Mouse (Mus musculus): ENCODE results near the gene Dnmt3l.

Gene Dnmt3l

GRCm38 (mm10) chr10:78041647-78042046 is at the start of gene Dnmt3l:
Gene Dnmt3l, plus strand, starts transcription at chr10:78041947.
- in situ Hi-C loops (cut with MboI; ENCODE audit: low pct_unique_long_range_greater_than_20kb in 1 of 2, low sequenced_read_pairs in 2 of 2, unreplicated experiment in 1 of 2) = no loop called here

DNA sequence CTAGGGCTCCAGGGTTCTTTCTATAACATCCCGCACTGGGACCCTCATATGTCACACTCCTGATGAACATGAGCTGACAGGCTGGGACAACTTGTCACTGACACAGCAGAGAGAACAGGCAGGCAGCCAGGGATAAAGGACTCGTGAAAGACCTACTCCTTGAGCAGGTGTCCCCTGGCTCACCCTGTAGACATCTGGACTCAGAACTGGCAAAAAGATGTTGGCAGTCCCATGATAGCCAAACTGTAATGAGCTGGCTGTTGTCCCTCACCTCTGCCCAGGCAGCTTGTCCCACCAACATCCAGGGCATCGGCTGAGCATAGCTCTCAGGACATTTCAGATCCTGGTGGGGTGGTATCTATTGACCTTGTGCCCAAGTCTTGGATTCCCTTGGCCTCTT is 46.1 kb upstream of the Dnmt3l start:
- in situ Hi-C loops (cut with MboI; ENCODE audit: low pct_unique_long_range_greater_than_20kb in 1 of 2, low sequenced_read_pairs in 2 of 2, unreplicated experiment in 1 of 2) = no loop called here

GRCm38 (mm10) chr10:78000200-78000599 is 41.5 kb upstream of the Dnmt3l start:
- in situ Hi-C loops (cut with MboI; ENCODE audit: low pct_unique_long_range_greater_than_20kb in 1 of 2, low sequenced_read_pairs in 2 of 2, unreplicated experiment in 1 of 2) = loop anchor here in 1 of 2 experiments (10.0 kb wide), 1 partner anchor 165 kb away; the partner anchor contains the start of gene D10Jhu81e

DNA sequence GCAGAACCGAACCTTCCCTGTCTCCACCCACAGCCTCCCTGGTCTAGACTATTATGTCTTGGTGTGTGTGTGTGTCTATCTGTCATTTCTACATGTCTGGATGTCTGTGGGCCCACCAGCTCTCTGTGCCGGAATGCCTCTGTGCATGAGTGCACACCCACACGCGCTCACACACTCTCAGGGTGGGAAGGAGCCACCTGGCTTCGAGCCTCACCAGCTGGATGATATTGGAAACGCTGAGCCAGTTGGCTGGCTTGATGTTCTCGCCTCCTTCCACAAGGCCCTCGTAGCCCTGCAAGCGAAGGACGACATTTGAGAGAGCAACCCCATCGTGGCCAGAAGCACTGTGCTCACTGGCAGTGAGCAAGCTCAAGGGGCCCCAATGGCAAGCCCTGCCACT is 40.0 kb upstream of the Dnmt3l start:
- in situ Hi-C loops (cut with MboI; ENCODE audit: low pct_unique_long_range_greater_than_20kb in 1 of 2, low sequenced_read_pairs in 2 of 2, unreplicated experiment in 1 of 2) = loop anchor here in 1 of 2 experiments (10.0 kb wide), 1 partner anchor 163 kb away; the partner anchor contains the start of gene D10Jhu81e

GRCm38 (mm10) chr10:78002316-78002715 is 39.4 kb upstream of the Dnmt3l start:
- in situ Hi-C loops (cut with MboI; ENCODE audit: low pct_unique_long_range_greater_than_20kb in 1 of 2, low sequenced_read_pairs in 2 of 2, unreplicated experiment in 1 of 2) = loop anchor here in 1 of 2 experiments (10.0 kb wide), 1 partner anchor 162 kb away; the partner anchor contains the start of gene D10Jhu81e

DNA sequence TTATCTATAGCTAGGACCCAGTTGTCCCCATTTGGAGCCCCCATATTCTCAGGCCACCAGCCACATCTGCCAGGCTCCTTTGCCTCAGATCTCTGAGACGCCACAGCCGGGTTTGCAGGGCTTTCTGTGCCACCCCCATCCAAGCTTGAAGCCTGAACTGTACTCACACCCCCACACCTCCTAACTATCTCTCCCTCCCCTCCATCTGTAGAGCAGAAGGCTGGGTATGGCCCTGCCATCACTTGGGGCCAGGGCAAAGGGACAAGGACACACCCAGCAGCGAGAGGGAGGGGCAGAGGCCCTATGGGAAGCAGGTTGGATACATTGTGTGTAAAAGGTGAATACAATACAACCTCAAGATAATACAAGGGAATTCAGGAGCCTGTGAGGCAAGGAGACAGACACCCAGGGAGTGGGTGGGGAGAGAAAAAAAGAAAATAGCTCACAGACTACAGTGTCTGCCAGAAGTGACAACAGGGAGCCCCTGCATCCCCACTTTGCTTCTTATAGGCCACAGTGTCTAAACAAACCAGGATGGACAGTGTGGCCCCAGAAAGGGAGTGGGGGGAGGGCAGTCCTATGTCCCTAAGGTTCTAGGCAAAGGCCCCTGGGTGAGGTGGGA is 37.2 kb upstream of the Dnmt3l start:
- in situ Hi-C loops (cut with MboI; ENCODE audit: low pct_unique_long_range_greater_than_20kb in 1 of 2, low sequenced_read_pairs in 2 of 2, unreplicated experiment in 1 of 2) = loop anchor here in 1 of 2 experiments (10.0 kb wide), 1 partner anchor 160 kb away; the partner anchor contains the start of gene D10Jhu81e

GRCm38 (mm10) chr10:78005791-78006438 is 35.8 kb upstream of the Dnmt3l start:
- in situ Hi-C loops (cut with MboI; ENCODE audit: low pct_unique_long_range_greater_than_20kb in 1 of 2, low sequenced_read_pairs in 2 of 2, unreplicated experiment in 1 of 2) = loop anchor here in 1 of 2 experiments (10.0 kb wide), 1 partner anchor 159 kb away; the partner anchor contains the start of gene D10Jhu81e

- in situ Hi-C loops (cut with MboI; ENCODE audit: low pct_unique_long_range_greater_than_20kb in 1 of 2, low sequenced_read_pairs in 2 of 2, unreplicated experiment in 1 of 2) = loop anchor here in 1 of 2 experiments (10.0 kb wide), 1 partner anchor 158 kb away; the partner anchor contains the start of gene D10Jhu81e
Measured at GRCm38 (mm10) chr10:78007203-78007602, 34.5 kb upstream of the Dnmt3l start.

- in situ Hi-C loops (cut with MboI; ENCODE audit: low pct_unique_long_range_greater_than_20kb in 1 of 2, low sequenced_read_pairs in 2 of 2, unreplicated experiment in 1 of 2) = loop anchor here in 1 of 2 experiments (10.0 kb wide), 1 partner anchor 157 kb away; the partner anchor contains the start of gene D10Jhu81e
Measured at GRCm38 (mm10) chr10:78008169-78008568, 33.6 kb upstream of the Dnmt3l start.

- in situ Hi-C loops (cut with MboI; ENCODE audit: low pct_unique_long_range_greater_than_20kb in 1 of 2, low sequenced_read_pairs in 2 of 2, unreplicated experiment in 1 of 2) = loop anchor here in 1 of 2 experiments (10.0 kb wide), 1 partner anchor 155 kb away; the partner anchor contains the start of gene D10Jhu81e
Measured at GRCm38 (mm10) chr10:78009184-78009944, 32.4 kb upstream of the Dnmt3l start.

DNA sequence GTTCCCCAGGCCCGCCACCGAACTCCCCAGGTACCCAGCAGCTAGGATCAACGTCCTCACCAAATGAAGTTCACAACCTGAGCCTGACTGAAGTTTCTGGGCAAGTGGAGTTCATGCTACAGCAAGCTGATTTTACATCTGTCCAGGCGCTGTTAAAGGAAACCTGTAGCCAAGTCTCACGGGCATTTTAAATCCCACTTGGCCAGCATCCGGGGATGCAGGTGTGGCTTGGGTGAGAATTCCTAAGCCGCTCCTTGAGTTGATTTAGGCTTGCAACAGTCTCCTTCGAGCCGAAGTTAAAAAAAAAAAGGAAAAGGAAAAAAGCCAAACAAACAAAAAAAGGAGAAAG is 31.8 kb upstream of the Dnmt3l start, which contains the start of gene Pfkl:
Gene Pfkl (minus strand): TSS at position 139 of the 349 bp plus-strand sequence.
- in situ Hi-C loops (cut with MboI; ENCODE audit: low pct_unique_long_range_greater_than_20kb in 1 of 2, low sequenced_read_pairs in 2 of 2, unreplicated experiment in 1 of 2) = loop anchor here (10.0 kb wide), 1 partner anchor 155 kb away; the partner anchor contains the start of gene D10Jhu81e (in 2 of the 2)

DNA sequence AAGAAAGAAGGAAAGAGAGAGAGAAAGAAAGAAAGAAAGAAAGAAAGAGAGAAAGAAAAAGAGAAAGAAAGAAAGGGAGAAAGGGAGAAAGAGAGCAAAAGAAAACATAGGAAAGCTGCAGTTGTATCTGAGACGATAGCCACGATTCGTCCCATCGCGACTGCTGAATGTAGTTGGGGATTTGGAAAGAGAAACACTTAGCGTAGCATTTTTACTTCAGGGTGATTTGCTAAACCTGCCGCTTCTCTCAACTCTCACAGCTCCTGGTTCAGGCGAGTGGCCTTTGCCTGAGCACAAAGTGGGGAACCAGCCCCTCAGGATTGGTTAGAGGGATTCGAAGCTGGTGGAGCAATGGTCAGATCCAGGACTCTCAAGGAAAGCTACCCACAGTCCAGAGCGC is 31.4 kb upstream of the Dnmt3l start:
- in situ Hi-C loops (cut with MboI; ENCODE audit: low pct_unique_long_range_greater_than_20kb in 1 of 2, low sequenced_read_pairs in 2 of 2, unreplicated experiment in 1 of 2) = loop anchor here in 1 of 2 experiments (10.0 kb wide), 1 partner anchor 154 kb away; the partner anchor contains the start of gene D10Jhu81e

DNA sequence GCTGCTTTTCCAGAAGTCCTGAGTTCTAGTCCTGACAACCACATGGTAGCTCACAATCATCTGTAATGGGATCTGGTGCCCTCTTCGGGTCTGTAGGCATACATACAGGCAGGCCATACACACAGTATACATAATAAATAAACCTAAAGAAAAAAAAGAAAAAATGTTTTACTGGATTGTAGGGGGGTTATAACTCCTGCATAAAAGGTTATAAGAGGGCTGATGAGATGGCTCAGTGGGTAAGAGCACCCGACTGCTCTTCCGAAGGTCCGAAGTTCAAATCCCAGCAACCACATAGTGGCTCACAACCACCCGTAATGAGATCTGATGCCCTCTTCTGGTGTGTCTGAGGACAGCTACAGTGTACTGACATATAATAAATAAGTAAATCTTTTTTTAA is 30.6 kb upstream of the Dnmt3l start:
- in situ Hi-C loops (cut with MboI; ENCODE audit: low pct_unique_long_range_greater_than_20kb in 1 of 2, low sequenced_read_pairs in 2 of 2, unreplicated experiment in 1 of 2) = loop anchor here in 1 of 2 experiments (10.0 kb wide), 1 partner anchor 154 kb away; the partner anchor contains the start of gene D10Jhu81e

DNA sequence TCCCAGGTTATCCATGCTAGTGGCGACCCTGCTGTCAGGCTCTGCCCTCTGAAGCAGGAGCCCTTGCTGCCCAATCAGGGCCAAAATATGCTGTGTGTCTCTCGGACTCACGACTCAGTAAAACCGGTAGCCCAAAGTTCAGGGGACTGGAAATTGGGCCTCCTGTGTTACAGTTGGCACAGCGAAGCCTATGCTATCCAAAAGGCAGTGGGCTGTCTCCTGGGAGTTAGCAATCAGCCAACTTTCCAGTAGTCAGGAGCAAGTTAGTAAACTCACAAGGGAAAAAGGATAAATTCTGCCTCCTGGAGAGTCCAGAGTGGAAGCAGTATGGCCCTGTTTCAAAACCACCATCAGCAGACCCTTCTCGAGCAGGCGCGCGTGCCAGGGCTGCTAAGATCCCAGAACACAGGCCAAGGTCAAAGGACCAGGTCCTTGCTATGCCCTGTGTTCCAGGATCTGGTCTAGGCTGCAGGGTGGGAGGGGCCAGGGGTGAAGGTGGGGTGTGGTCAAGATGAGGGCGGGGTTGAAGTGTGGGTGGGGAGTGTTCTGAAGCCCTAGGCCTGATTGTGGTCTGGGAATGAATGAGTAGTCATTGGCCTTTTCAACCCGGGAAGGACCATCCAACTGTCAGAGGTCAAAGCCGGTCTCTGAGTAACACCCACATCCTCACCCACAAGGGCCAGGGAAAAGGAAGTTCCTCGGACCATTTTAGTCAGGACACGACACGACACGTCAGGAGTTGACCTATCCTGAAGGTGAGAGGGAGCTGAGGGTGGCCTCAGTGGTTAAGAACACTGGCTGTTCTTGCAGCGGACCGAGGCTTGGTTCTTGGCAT is 28.9 kb upstream of the Dnmt3l start:
- in situ Hi-C loops (cut with MboI; ENCODE audit: low pct_unique_long_range_greater_than_20kb in 1 of 2, low sequenced_read_pairs in 2 of 2, unreplicated experiment in 1 of 2) = loop anchor here in 1 of 2 experiments (10.0 kb wide), 1 partner anchor 152 kb away; the partner anchor contains the start of gene D10Jhu81e

DNA sequence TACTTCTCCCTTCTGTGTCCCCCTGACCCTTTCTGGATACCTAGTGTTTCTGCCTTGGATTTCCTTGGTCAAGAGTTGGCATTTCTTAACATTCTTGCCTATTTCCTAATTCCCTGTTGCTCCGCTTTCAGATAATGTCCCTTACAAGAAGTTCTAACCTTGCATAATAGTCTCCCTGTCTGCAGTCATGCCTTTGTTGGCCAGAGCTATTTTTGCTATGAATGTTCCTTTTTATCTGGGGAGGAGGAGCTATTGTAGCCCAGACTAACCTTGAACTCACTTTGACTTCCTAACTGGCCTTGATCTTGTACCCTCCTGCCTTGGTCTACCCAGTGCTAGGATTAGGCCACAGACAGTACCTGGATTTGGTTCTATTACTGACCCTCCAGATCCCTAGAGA is 26.3 kb upstream of the Dnmt3l start:
- in situ Hi-C loops (cut with MboI; ENCODE audit: low pct_unique_long_range_greater_than_20kb in 1 of 2, low sequenced_read_pairs in 2 of 2, unreplicated experiment in 1 of 2) = loop anchor here in 1 of 2 experiments (10.0 kb wide), 1 partner anchor 149 kb away; the partner anchor contains the start of gene D10Jhu81e

DNA sequence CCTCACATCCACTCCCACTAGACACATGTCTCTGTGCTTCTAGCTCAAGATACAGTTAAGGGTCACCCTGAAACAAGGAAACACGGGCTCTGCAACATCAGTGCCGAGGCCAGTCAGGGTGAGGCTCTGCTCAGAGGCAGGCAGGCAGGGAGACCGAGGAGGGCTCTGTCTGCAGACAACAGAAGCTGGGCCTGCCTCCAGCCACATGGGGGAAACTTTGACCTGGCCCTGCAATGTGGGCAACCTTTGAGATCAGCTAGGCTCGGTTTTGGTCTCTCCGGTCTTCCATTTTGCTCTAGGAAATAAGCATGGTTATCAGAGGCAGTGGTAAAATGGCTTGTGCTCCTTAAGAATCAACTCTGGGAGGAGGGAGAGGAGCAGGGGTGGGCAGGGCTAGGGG is 25.4 kb upstream of the Dnmt3l start:
- in situ Hi-C loops (cut with MboI; ENCODE audit: low pct_unique_long_range_greater_than_20kb in 1 of 2, low sequenced_read_pairs in 2 of 2, unreplicated experiment in 1 of 2) = loop anchor here in 1 of 2 experiments (10.0 kb wide), 1 partner anchor 148 kb away; the partner anchor contains the start of gene D10Jhu81e

DNA sequence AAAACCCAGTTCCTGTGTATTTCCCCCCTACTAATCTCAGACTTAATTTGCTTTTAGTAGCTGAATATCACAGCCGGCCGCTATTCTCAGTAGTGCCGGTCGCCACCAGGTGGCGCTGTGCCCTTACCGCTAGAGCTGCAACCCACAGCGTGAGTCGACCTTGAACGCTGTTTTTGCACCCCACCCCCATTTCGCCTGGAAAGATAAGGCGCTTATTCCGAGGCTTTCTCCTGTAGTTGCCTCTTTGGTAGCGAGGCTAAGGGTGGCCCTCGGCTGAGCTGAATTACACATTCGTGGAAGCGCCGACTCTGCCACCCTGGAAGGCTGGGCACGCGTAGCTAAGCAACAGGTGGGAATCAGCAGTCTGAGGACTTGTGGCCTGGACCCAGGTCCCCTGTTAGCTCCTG is 22.9 kb upstream of the Dnmt3l start:
- in situ Hi-C loops (cut with MboI; ENCODE audit: low pct_unique_long_range_greater_than_20kb in 1 of 2, low sequenced_read_pairs in 2 of 2, unreplicated experiment in 1 of 2) = loop anchor here in 1 of 2 experiments (10.0 kb wide), 1 partner anchor 146 kb away; the partner anchor contains the start of gene D10Jhu81e

All from mouse embryonic stem cell (cell line).